Mouse (Mus musculus) liver, postnatal 0 days (tissue): ENCODE measurements around the gene Vsig8.

Experiments used
- CTCF ChIP-seq: sonication (generic); IDR thresholded peaks from 2 replicates; pipeline ENCODE4 v1.5.1; 2016; ENCODE audit warnings: antibody characterized with exemption, low read depth
- EP300 ChIP-seq: IDR thresholded peaks from 2 replicates; pipeline ENCODE4 v1.6.1; 2016; ENCODE audit warnings: antibody characterized with exemption, low read depth, mild to moderate bottlenecking

DNA sequence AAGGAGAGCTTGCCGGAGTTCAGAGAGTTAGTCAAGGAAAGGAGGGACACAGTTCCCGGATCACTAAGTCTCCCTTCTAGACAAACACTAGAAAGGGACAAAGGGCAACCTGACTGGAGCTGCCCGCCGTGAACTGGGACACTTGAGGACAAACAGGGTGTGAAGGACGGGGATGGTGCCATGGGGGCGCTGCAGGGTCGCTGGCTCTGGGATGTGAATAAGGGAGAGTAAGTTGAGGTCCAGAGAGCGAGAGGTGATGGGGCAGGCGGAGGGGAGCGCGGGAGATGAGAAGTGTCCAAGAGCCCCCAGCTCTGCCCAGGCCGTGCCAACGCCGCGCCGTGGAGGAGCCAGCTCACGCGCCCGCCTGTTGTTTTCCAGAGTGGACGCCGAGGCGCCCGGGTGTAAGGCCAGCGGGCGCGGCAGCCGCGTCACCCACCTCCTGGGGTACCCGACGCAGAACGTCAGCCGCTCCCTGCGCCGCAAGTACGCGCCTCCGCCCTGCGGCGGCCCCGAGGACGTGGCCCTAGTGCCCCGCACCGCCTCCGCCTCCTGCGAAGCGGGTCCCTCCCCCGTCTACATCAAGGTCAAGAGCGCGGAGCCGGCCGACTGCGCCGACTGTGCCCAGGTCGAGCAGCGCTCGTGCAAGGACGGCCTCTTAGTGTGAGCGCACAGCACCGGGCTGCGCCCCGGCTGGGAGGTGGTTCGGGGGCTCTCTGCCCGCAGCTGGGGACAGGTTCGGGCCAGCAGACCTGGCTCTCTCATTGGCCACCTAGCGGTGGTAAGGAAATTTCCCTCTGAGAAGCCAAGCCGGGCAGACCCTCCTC is 7.1 kb downstream of the Vsig8 start:
- TF ChIP-seq CTCF (peak; percentile 62), EP300 (no peak)
